Mouse (Mus musculus): Measurements from ENCODE around the gene Rhox8.
"Not testable (repeated sequence)": the region's sequence is repeated elsewhere in the genome, so short reads cannot be mapped to it uniquely, and the experiment has no call there.

DNA sequence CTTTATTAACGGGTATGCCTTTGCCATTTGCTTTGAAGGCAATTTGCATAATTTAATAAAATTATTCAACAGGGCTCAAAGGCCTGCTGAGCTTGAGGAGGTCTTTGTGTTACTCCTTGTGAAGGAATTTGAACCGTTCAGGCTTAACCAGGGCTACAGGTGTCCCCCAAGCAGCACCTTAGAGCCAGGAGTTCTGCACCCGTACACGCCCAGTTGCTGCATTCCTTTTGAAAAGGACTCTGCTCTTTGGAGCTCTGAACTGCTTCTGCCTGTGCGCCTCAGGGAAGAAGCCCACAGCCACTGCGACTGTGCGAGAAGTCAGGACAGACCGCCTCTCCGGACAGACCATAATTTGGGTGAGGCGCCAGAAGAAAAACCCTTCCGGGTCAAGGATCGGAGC, 52.1 kb downstream of the Rhox8 start, which contains the start of gene Rhox6:
- TF ChIP-seq CTCF (IDR thresholded peaks at IDR 0.05; ENCODE audit: borderline replicate concordance, control insufficient read depth, extremely low read depth, insufficient read depth, low read length, poor library complexity); POLR2A (IDR thresholded peaks at IDR 0.05; ENCODE audit: control insufficient read depth, extremely low read depth, insufficient read depth, low read length, poor library complexity): not testable (repeated sequence)
